Mouse (Mus musculus) stomach, embryonic 14.5 days (tissue): ENCODE results near the gene Hk1. TPM values are rescaled to one million over a fixed set of nuclear protein-coding genes. Genes with fewer than 3 reads are reported as not detected.

Experiments
- ATAC-seq: fragments of 200-750 bp; cut with Nextera tagmentation; 2 replicates; pipeline ENCODE4 v1.8.0; 2017; ENCODE audit warnings: low read depth, moderate TSS enrichment; ENCODE audit not compliant: insufficient number of reproducible peaks, insufficient read depth, low FRiP score
- H3K27ac ChIP-seq: fragments of 300-500 bp; sonication (generic); 2 replicates; pipeline ENCODE4 v1.5.1; 2014; ENCODE audit warnings: mild to moderate bottlenecking, low read length, moderate library complexity, mixed read lengths
- H3K27me3 ChIP-seq: fragments of 300-500 bp; sonication (generic); 2 replicates; pipeline ENCODE4 v1.6.1; 2014; ENCODE audit warnings: low read length, control low read depth, mixed read lengths; ENCODE audit not compliant: control insufficient read depth, insufficient read depth
- H3K36me3 ChIP-seq: fragments of 300-500 bp; sonication (generic); 2 replicates; pipeline ENCODE4 v1.6.1; 2014; ENCODE audit warnings: mild to moderate bottlenecking, control low read depth, low read length, moderate library complexity, mixed read lengths; ENCODE audit not compliant: control insufficient read depth, insufficient read depth
- H3K4me1 ChIP-seq: fragments of 300-500 bp; sonication (generic); 2 replicates; pipeline ENCODE4 v1.6.1; 2014; ENCODE audit warnings: low read length, control low read depth, mixed read lengths; ENCODE audit not compliant: control insufficient read depth, insufficient read depth
- H3K4me2 ChIP-seq: fragments of 300-500 bp; sonication (generic); replicated peaks from 2 replicates; pipeline ENCODE4 v1.6.1; 2014; ENCODE audit warnings: low read depth, low read length, control low read depth
- H3K4me3 ChIP-seq: fragments of 300-500 bp; sonication (generic); 2 replicates; pipeline ENCODE4 v1.5.1; 2014; ENCODE audit warnings: low read depth, low read length, control low read depth
- H3K9ac ChIP-seq: fragments of 300-500 bp; sonication (generic); replicated peaks from 2 replicates; pipeline ENCODE4 v1.6.1; 2014; ENCODE audit warnings: low read depth, mild to moderate bottlenecking, control low read depth, low read length, moderate library complexity, mixed read lengths
- H3K9me3 ChIP-seq: fragments of 300-500 bp; sonication (generic); 2 replicates; pipeline ENCODE4 v1.6.1; 2016; ENCODE audit warnings: low read depth, low read length, control low read depth; ENCODE audit not compliant: control insufficient read depth
- WGBS: fragments of 180-500 bp; shearing (Covaris S2); extraction: QIAGEN DNeasy Blood & Tissue Kit; methylation state at CpG from one replicate; pipeline ENCODE4 v1.1.7; 2014; 5-methylcytosine and 5-hydroxymethylcytosine counted together
- polyA plus RNA-seq: library from polyadenylated mRNA; unstranded; fragments of >200 nt; fragmentation: Nextera tagmentation; extraction: Ambion mirVana; gene quantifications from 2 replicates; pipeline ENCODE4 v1.2.1, GENCODE M21; 2014

Gene Hk1
- polyA plus RNA-seq, 1 experiment from 2014 or later, result 19.4 TPM

DNA sequence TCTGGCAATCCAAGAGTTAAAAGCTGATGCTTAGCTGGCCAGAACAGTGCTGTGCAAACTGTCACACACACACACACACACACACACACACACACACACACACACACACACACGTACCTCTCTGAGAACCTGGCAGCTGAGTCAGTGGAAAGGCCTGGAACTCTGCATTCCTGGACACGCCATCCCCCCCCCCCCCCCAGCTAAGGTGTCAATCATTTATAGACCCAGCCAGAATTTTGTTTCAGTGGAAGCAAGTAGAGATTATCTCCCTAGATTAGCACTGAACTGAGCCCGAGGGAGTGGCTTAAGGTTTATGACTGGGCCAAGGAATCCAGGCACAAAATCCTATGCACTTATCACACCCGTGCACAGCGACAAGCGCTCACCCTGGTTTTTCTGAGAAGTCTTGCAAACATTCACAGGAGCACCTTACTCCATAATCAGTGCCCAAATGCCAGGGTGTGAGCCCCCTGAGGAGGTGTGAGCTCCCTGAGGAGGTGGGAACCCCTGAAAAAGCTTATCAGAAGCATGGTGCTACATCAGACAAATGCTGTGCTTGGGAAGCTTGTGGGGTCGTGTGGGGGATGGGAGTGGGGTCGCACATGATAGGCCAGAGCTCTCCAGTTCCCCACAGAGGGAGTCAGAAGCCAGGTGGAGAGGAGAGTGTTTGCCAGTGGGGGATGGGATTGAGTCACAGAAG, 33.3 kb upstream of the Hk1 start:
- H3K36me3 ChIP-seq, result no peaks in the 10 kb centered on the region
- peak overlapping the region; percentile 80 for H3K27ac ChIP-seq
- H3K27me3 ChIP-seq, result no peaks in the 10 kb centered on the region
- ATAC-seq, result peak; percentile 82
- H3K4me2 ChIP-seq, result no peak overlapping the region
- no peak overlapping the region for H3K4me3 ChIP-seq
- H3K4me1 ChIP-seq, result no peaks in the 10 kb centered on the region
- H3K9me3 ChIP-seq, result no peaks in the 10 kb centered on the region
- H3K9ac ChIP-seq, result no peak overlapping the region
- WGBS, result 8% methylated on average over 8 of the region's 8 CpGs

DNA sequence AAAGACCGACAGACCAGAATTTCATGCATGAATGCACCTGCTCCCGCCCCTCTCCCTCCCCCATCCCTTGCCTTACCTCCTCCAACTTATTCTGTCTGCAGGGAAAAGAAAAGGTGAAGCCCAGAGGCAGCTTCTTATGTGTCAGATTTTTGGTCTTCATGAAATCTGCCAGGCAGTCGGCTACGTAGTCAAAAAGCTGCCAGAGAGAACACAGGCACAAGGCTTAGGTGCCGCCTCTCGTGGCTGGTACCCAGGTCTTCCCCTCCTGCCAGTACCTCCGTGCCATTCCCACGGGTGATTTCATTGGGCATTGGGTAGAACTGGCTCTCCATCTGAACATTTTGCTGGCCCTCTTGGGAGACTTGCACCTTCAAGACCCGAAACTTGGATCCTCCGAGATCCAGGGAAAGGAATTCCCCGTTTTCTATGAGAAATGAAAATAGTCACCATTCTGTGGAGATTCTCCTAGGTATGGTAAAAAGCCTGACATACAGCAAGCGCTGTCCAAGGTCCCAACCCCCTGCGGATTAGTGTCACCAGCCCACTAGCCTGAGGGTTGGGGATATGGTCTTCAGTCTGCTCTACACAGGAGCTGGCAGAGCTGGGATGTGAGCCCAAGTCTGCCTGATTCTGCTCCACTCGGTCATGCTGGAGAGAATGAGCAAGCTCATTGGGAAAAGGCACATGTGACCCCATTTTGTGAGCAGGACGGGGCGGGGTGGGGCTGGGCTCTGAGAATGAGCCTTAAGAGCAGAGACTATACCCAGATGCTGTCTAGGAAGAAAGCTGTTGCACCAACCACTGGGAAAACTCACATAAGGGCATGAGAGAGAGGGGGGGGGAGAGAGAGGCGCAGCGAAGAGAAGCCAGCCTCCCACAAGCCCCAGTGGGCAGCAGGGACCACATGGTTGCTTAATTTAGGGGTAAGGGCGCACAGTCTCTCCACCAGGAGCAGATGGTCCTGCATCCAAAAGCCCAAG, 32.0 kb upstream of the Hk1 start:
- Histone ChIP-seq H3K4me1 (no peaks in the 10 kb centered on the region), H3K27me3 (no peaks in the 10 kb centered on the region), H3K36me3 (no peaks in the 10 kb centered on the region), H3K9me3 (no peaks in the 10 kb centered on the region), H3K4me3 (no peak overlapping the region), H3K27ac (no peak overlapping the region), H3K9ac (no peak overlapping the region), H3K4me2 (no peak overlapping the region)
- WGBS, result 68% methylated on average over 19 of the region's 19 CpGs
- ATAC-seq, result no peak

DNA sequence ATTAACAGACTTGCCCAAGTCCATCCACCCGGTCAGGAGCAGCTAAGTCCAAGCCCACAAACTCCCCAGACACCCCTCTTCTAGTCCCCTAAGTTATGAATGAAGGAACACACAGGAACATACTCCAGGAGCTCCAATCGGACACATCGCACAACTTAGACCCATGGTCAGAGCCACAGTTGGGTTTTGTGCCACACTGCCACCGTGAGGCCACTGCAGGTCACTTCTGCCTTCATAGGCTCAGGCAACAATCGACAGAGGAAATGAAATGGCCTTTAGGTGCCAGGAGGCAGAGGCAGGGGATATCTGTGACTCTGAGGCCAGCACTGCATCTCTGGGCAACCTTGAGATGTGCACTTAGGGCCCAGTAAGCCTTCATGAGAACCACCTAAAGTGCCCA, 31.2 kb upstream of the Hk1 start:
- Histone ChIP-seq H3K4me3 (no peak overlapping the region), H3K9ac (no peak overlapping the region), H3K4me2 (no peak overlapping the region), H3K4me1 (no peaks in the 10 kb centered on the region), H3K36me3 (no peaks in the 10 kb centered on the region), H3K27me3 (no peaks in the 10 kb centered on the region), H3K9me3 (no peaks in the 10 kb centered on the region), H3K27ac (no peak overlapping the region)
- no peak for ATAC-seq
- 12% methylated on average over 5 of the region's 5 CpGs for WGBS

DNA sequence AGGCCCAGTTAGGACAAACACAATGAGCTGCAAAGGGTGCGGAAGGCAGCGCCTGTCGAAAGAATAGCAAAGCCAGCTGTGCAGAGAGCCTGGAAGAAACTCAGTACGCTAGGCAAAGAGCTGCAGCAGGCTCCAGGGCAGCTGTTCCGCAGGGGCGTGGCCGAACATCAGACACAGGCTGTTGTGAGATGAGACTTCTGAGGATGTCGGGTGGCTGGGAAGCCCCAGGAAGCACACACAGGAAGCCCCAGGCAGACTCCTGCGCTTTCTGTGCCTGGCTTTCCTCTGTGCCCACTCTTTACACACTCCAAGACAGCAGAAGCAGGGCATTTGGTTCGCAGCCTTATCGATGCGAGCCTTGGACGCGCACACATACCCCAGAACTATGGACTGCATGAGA, 25.2 kb upstream of the Hk1 start:
- Histone ChIP-seq H3K9ac (no peak overlapping the region), H3K27ac (peak overlapping the region; percentile 27; the same call in 1 of the 2 replicates), H3K4me1 (peaks cover 5% of the 10 kb centered on the region), H3K36me3 (no peaks in the 10 kb centered on the region), H3K4me2 (peak overlapping the region; percentile 37), H3K4me3 (peak overlapping the region; percentile 12; the same call in 1 of the 2 replicates), H3K27me3 (no peaks in the 10 kb centered on the region), H3K9me3 (no peaks in the 10 kb centered on the region)
- ATAC-seq, result peak; percentile 44; the same call in 1 of the 2 replicates
- WGBS, result 39% methylated on average over 14 of the region's 14 CpGs

DNA sequence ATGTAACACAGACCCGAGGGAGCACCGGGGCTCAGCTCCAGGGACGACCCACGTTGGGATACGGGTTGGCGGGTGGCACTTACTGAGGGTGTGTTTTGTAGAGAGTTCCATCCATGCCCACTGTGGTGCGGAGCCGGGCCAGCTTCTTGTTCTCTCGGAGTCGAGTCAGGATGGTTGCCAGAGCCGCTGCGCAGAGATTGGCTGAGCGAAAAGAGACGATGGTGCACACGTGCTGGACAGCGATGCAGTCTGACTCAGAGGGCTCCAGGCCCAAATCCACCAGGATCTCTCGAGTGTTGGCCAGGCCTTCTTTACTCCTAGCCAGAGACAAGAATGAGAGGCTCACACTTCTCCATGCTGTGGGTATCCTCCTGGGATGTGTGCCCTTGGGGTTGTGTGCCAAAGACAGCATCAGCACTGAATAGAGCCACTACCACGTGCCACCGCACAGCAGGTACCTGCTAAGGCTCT, 22.0 kb upstream of the Hk1 start:
- Histone ChIP-seq H3K27ac (no peak overlapping the region), H3K27me3 (no peaks in the 10 kb centered on the region), H3K9ac (no peak overlapping the region), H3K9me3 (no peaks in the 10 kb centered on the region), H3K36me3 (no peaks in the 10 kb centered on the region), H3K4me3 (no peak overlapping the region), H3K4me2 (no peak overlapping the region), H3K4me1 (peaks cover 5% of the 10 kb centered on the region)
- 86% methylated on average over 19 of the region's 19 CpGs for WGBS
- no peak for ATAC-seq

DNA sequence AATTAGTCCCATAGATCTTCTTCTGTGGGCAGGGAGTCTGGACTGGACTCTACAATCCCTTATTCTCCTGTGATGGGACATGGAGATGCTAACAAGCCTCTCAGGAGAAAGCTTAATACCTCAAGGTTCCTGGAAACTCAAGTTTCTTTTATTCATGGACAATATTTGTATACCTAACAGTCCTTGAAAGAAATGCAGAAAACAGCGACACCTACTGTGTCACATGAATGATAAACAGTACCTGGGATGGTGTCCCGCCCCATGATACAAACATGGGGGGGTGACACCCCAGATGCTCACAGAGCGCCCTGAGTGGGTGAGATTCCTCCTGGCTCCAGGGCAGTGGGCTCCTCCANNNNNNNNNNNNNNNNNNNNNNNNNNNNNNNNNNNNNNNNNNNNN, 3.3 kb upstream of the Hk1 start:
- H3K36me3 ChIP-seq, result no peaks in the 10 kb centered on the region
- no peak for ATAC-seq

DNA sequence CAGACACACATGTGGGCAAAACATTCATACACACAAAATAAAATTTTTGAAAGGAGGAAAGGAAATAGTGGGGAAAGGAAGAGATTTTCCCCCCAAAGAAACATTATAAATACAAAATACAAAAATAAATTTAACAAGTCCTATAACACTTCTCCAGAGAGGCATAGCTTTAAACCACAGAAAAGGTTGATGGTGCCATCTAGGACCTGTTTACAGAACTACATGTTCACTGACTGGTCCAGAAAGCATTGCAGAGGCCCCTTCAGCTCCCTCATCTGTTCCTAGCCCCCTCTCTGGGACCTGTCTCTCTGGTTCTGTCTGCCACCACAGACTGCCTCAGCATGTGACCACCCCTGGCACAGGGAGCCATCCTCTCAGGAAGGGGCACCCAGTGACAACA, 1.2 kb upstream of the Hk1 start:
- Histone ChIP-seq H3K4me3 (no peak overlapping the region), H3K27ac (no peak overlapping the region), H3K36me3 (no peaks in the 10 kb centered on the region), H3K4me1 (no peaks in the 10 kb centered on the region), H3K9me3 (no peaks in the 10 kb centered on the region), H3K9ac (no peak overlapping the region), H3K27me3 (no peaks in the 10 kb centered on the region), H3K4me2 (no peak overlapping the region)
- no peak for ATAC-seq

More for the DNA sequence above, 3.3 kb upstream of the Hk1 start:
- H3K9me3 ChIP-seq, result no peaks in the 10 kb centered on the region
- no peak overlapping the region for H3K4me3 ChIP-seq
- no peaks in the 10 kb centered on the region for H3K4me1 ChIP-seq
- H3K27ac ChIP-seq, result no peak overlapping the region
- H3K27me3 ChIP-seq, result no peaks in the 10 kb centered on the region
- H3K4me2 ChIP-seq, result no peak overlapping the region
- no peak overlapping the region for H3K9ac ChIP-seq
- WGBS, result 79% methylated on average over 3 of the region's 3 CpGs

DNA sequence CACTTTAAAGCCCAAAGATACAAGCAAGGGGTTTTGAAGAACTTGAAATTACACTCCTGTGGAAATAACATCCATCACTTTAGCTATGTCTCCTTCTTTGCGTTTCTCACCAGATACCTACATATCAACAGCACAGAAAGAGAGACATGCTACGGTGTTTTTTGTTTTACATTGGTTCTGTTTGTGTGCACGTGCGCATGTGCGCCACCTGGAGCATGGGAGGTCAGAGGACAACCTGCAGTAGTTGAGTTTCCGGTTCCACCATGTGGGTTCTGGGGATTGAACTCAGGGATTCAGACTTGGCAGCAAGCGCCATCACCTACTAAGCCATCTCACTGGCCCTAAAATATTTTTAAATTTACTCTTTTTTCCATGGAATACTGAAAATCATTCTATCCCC, 20.9 kb downstream of the Hk1 start:
- H3K4me3 ChIP-seq, result no peak overlapping the region
- H3K9ac ChIP-seq, result no peak overlapping the region
- H3K4me2 ChIP-seq, result no peak overlapping the region
- H3K27ac ChIP-seq, result no peak overlapping the region
- H3K27me3 ChIP-seq, result no peaks in the 10 kb centered on the region
- H3K36me3 ChIP-seq, result no peaks in the 10 kb centered on the region
- ATAC-seq, result no peak
- 89% methylated on average over 7 of the region's 7 CpGs for WGBS
- no peaks in the 10 kb centered on the region for H3K4me1 ChIP-seq
- H3K9me3 ChIP-seq, result no peaks in the 10 kb centered on the region
